ENCODE assay signal across 28 mouse cellular contexts in genomic region chr1:118236032-118236431, GRCm38 (mm10). TPM values are rescaled to one million over a fixed set of nuclear protein-coding genes. Genes with fewer than 3 reads are reported as not detected.
DNase-seq lines count a peak whose midpoint lies in the region; ATAC-seq and TF ChIP-seq lines count a peak whose summit lies in the region.
"Had no signal": no experiment of that assay in that cellular context is flagged by ENCODE, and none has a peak within 500 bp of the region (broad histone marks: within the 10 kb centered on the region; RNA-seq: fewer than 3 reads in every experiment).

No protein-coding gene starts in this region.

- no peak overlapping the region for H3K9ac ChIP-seq in hindbrain, postnatal 0 days (replicated peaks; ENCODE audit: low read length)
- no peak overlapping the region for H3K9ac ChIP-seq in hindbrain, embryonic 13.5 days
- H3K9ac ChIP-seq: embryonic facial prominence, embryonic 13.5 days; embryonic facial prominence, embryonic 15.5 days; forebrain, embryonic 12.5 days had no signal

- WGBS in hindbrain, postnatal 0 days = 60% methylated on average over 1 of the region's 1 CpGs
- 82% methylated on average over 1 of the region's 1 CpGs for WGBS in hindbrain, embryonic 13.5 days

- no peaks in the 10 kb centered on the region for H3K27me3 ChIP-seq in hindbrain, postnatal 0 days (ENCODE audit: insufficient read depth, low read length)
- H3K27me3 ChIP-seq in hindbrain, embryonic 13.5 days = no peaks in the 10 kb centered on the region
- H3K27me3 ChIP-seq: embryonic facial prominence, embryonic 13.5 days; embryonic facial prominence, embryonic 15.5 days; forebrain, embryonic 12.5 days had no signal

- H3K36me3 ChIP-seq in hindbrain, postnatal 0 days (ENCODE audit: insufficient read depth, low read length) = no peaks in the 10 kb centered on the region
- no peaks in the 10 kb centered on the region for H3K36me3 ChIP-seq in hindbrain, embryonic 13.5 days
- H3K36me3 ChIP-seq: embryonic facial prominence, embryonic 13.5 days; embryonic facial prominence, embryonic 15.5 days; forebrain, embryonic 10.5 days; forebrain, embryonic 12.5 days had no signal

- no peak for TF ChIP-seq CTCF in hindbrain, postnatal 0 days (IDR thresholded peaks at IDR 0.05; ENCODE audit: low read depth)
- no peak for TF ChIP-seq CTCF in brain, embryonic 14.5 days (IDR thresholded peaks at IDR 0.05; ENCODE audit: borderline replicate concordance, extremely low read depth, insufficient read depth, insufficient read length)

- TF ChIP-seq POLR2A in brain, embryonic 14.5 days (IDR thresholded peaks at IDR 0.05; ENCODE audit: borderline replicate concordance, extremely low read depth, insufficient read depth, insufficient read length, poor library complexity, severe bottlenecking) = no peak

- no peak overlapping the region for H3K27ac ChIP-seq in hindbrain, postnatal 0 days
- no peak overlapping the region for H3K27ac ChIP-seq in hindbrain, embryonic 13.5 days
- H3K27ac ChIP-seq: embryonic facial prominence, embryonic 13.5 days; embryonic facial prominence, embryonic 15.5 days; forebrain, embryonic 10.5 days; forebrain, embryonic 12.5 days had no signal

- H3K4me1 ChIP-seq in hindbrain, postnatal 0 days (ENCODE audit: insufficient read depth, low read length) = no peaks in the 10 kb centered on the region
- H3K4me1 ChIP-seq in hindbrain, embryonic 13.5 days (replicated peaks) = no peaks in the 10 kb centered on the region
- H3K4me1 ChIP-seq: embryonic facial prominence, embryonic 13.5 days; embryonic facial prominence, embryonic 15.5 days; forebrain, embryonic 10.5 days; forebrain, embryonic 12.5 days had no signal

- no peak overlapping the region for H3K4me2 ChIP-seq in hindbrain, postnatal 0 days (ENCODE audit: low read depth, low read length)
- H3K4me2 ChIP-seq in hindbrain, embryonic 13.5 days = no peak overlapping the region
- H3K4me2 ChIP-seq: embryonic facial prominence, embryonic 13.5 days; embryonic facial prominence, embryonic 15.5 days; forebrain, embryonic 12.5 days had no signal

- ATAC-seq in hindbrain, postnatal 0 days = peak; percentile 56; the same call in 1 of the 2 replicates
- no peak for ATAC-seq in hindbrain, embryonic 13.5 days (ENCODE audit: low FRiP score)
- ATAC-seq: activated CD4-positive, CD25-positive, alpha-beta regulatory T cell, adult 4 months; forebrain, embryonic 14.5 days; forebrain, embryonic 16.5 days; Patski had no signal

- H3K4me3 ChIP-seq in hindbrain, postnatal 0 days (ENCODE audit: low read length) = no peak overlapping the region
- H3K4me3 ChIP-seq in hindbrain, embryonic 13.5 days = no peak overlapping the region
- H3K4me3 ChIP-seq: embryonic facial prominence, embryonic 13.5 days; embryonic facial prominence, embryonic 15.5 days; erythroblast, embryonic 14.5 days; forebrain, embryonic 10.5 days; forebrain, embryonic 12.5 days had no signal

- peak; percentile 32 for DNase-seq in hindbrain, postnatal 0 days (ENCODE audit: low spot score)
- peak; percentile 7 for DNase-seq in Muller cell, postnatal 12 days (ENCODE audit: inconsistent ontology term)
- peak; percentile 3 for DNase-seq in brain, embryonic 14.5 days (ENCODE audit: low read depth)
- DNase-seq in retina, embryonic 14.5 days (ENCODE audit: low spot score) = no peak
- DNase-seq: adrenal gland, adult 8-10 months; adrenal gland, postnatal 14 days; adrenal gland, postnatal 36 days; cerebellum, adult 11 months; cerebellum, adult 18-20 months; cerebellum, adult 8-10 months; cerebellum, adult 9-11 months; cerebellum, postnatal 14 days; cerebellum, postnatal 36 days; embryo, embryonic 11 days had no signal

- no peaks in the 10 kb centered on the region for H3K9me3 ChIP-seq in hindbrain, postnatal 0 days (ENCODE audit: low read length)
- no peaks in the 10 kb centered on the region for H3K9me3 ChIP-seq in hindbrain, embryonic 13.5 days
- H3K9me3 ChIP-seq: embryonic facial prominence, embryonic 13.5 days; embryonic facial prominence, embryonic 15.5 days; forebrain, embryonic 10.5 days; forebrain, embryonic 12.5 days had no signal

RNA-seq across cellular contexts. Expression of gene Gm29106, which starts 59.7 kb away (rescaled TPM):
- not detected in 2 replicates for total RNA-seq in hindbrain, postnatal 0 days (2014; rRNA removed)
- polyA plus RNA-seq in hindbrain, postnatal 0 days (2015; fragmentation: Nextera tagmentation; extraction: Ambion mirVana) = 0.14 TPM in 2 replicates
- polyA plus RNA-seq in hindbrain, embryonic 13.5 days (2015; fragmentation: Nextera tagmentation; extraction: Ambion mirVana) = 0.29 and 0.58 TPM in 2 replicates
- not detected in 2 replicates for polyA plus RNA-seq in brain, embryonic 14.5 days (2012; rRNA removed)
- total RNA-seq: adrenal gland, adult 18-20 months; adrenal gland, adult 8-10 months; adrenal gland, postnatal 14 days; adrenal gland, postnatal 36 days; common myeloid progenitor, adult 5-6 weeks; MEL had no signal
- polyA plus RNA-seq: C2C12; erythroblast, embryonic 14.5 days; Patski had no signal
